Mouse (Mus musculus) thymus, adult 2 months (tissue): ENCODE data around the gene Fndc11. TPM values are rescaled to one million over a fixed set of nuclear protein-coding genes. Genes with fewer than 3 reads are reported as not detected.
A peak's percentile ranks its signal among the peaks of the same experiment; 100 is the strongest.

Experiments
- DNase-seq: peaks from one replicate; pipeline ENCODE4 v3.0.0; 2021
- H3K27ac ChIP-seq: fragments of 200-500 bp; 2 replicates; pipeline ENCODE4 v1.5.1; 2012; ENCODE audit warnings: low read length, control low read depth; ENCODE audit not compliant: control insufficient read depth, insufficient read depth
- H3K27me3 ChIP-seq: fragments of 200-500 bp; 2 replicates; pipeline ENCODE4 v1.6.1; 2012; ENCODE audit warnings: mild to moderate bottlenecking, low read length, moderate library complexity, mixed read lengths; ENCODE audit not compliant: control insufficient read depth, insufficient read depth
- H3K36me3 ChIP-seq: fragments of 200-500 bp; 2 replicates; pipeline ENCODE4 v1.6.1; 2012; ENCODE audit warnings: mild to moderate bottlenecking, low read length, moderate library complexity; ENCODE audit not compliant: control insufficient read depth, insufficient read depth
- H3K4me1 ChIP-seq: fragments of 200-500 bp; replicated peaks from 2 replicates; pipeline ENCODE4 v1.6.1; 2012; ENCODE audit warnings: low read length; ENCODE audit not compliant: control insufficient read depth, insufficient read depth
- H3K4me3 ChIP-seq: fragments of 200-500 bp; 2 replicates; pipeline ENCODE4 v1.5.1; 2012; ENCODE audit warnings: mild to moderate bottlenecking, low read length, control low read depth, moderate library complexity; ENCODE audit not compliant: control insufficient read depth, insufficient read depth
- CTCF ChIP-seq: fragments of 200-500 bp; IDR thresholded peaks from 2 replicates; pipeline ENCODE4 v1.5.1; 2012; ENCODE audit warnings: mild to moderate bottlenecking, control low read depth, low read length, moderate library complexity, borderline replicate concordance; ENCODE audit not compliant: control insufficient read depth, poor library complexity, insufficient read depth; ENCODE audit errors: extremely low read depth
- POLR2A ChIP-seq: fragments of 200-500 bp; IDR thresholded peaks from 2 replicates; pipeline ENCODE4 v1.6.1; 2012; ENCODE audit warnings: mild to moderate bottlenecking, low read length, control low read depth, moderate library complexity; ENCODE audit not compliant: control insufficient read depth, poor library complexity, insufficient read depth; ENCODE audit errors: extremely low read depth
- WGBS: fragments of 180-500 bp; shearing (Covaris S2); methylation state at CpG from one replicate; pipeline ENCODE4 v1.1.7; 2018; 5-methylcytosine and 5-hydroxymethylcytosine counted together
- polyA plus RNA-seq: library from polyadenylated mRNA; depleted of rRNA; stranded (reverse); fragments of >200 nt; gene quantifications from 2 replicates; pipeline ENCODE4 v1.2.3, GENCODE M21; 2012

Gene Fndc11
- polyA plus RNA-seq, 1 experiment, result 0.85 TPM

DNA sequence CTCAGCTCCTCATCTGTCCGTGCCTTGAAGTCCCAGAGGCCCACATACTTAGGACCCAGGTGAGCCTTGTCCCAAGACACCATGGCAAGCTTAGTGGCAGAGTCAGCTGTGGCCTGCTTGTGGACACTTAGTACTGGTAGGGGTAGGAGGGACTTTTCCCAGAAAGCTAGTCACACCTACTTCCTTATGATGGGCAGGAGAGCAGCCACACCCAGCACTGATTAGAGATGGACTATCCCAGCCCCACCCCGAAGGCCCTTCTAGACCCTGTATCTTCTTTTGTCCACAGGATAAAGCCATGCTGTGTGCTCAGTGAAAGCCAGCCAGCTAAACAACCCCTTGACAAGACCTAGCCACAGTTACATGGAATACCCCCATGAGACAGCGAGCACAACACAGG, 17.4 kb upstream of the Fndc11 start, which contains the start of gene Ptk6:
Ptk6 (minus strand) TSS at position 368 of the 400 bp plus-strand sequence.
- DNase-seq, result no peak
- WGBS, result 95% methylated on average over 3 of the region's 3 CpGs
- H3K4me1 ChIP-seq, result no peaks in the 10 kb centered on the region
- no peaks in the 10 kb centered on the region for H3K27me3 ChIP-seq
- TF ChIP-seq POLR2A (no peak), CTCF (no peak)
- H3K36me3 ChIP-seq, result no peaks in the 10 kb centered on the region
- H3K4me3 ChIP-seq, result no peak within 1 kb of the TSS
- H3K27ac ChIP-seq, result no peak within 1 kb of the TSS

DNA sequence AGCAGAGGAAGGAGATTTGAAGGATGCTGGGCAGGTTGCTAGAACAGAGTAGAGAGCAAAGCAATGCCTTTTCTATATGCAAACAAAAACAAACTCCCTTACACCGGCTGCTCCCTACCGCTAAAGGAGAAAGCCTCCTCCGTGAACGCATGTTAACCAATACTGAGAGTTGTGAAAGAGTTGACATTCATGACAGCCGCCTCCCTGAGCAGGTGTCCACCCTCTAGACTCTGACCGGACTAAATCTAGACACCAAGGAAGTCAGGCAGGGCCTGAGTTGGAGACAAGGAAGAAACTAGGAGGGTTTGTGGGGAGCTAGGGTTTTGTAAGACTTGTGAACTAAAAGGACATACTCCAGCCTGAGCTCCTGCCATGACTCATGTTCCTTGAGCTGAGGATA, 16.9 kb upstream of the Fndc11 start:
- no peaks in the 10 kb centered on the region for H3K27me3 ChIP-seq
- H3K4me1 ChIP-seq, result no peaks in the 10 kb centered on the region
- TF ChIP-seq CTCF, result no peak
- no peak for TF ChIP-seq POLR2A
- H3K4me3 ChIP-seq, result no peak overlapping the region
- 91% methylated on average over 6 of the region's 6 CpGs for WGBS
- DNase-seq, result no peak
- H3K36me3 ChIP-seq, result no peaks in the 10 kb centered on the region
- no peak overlapping the region for H3K27ac ChIP-seq

DNA sequence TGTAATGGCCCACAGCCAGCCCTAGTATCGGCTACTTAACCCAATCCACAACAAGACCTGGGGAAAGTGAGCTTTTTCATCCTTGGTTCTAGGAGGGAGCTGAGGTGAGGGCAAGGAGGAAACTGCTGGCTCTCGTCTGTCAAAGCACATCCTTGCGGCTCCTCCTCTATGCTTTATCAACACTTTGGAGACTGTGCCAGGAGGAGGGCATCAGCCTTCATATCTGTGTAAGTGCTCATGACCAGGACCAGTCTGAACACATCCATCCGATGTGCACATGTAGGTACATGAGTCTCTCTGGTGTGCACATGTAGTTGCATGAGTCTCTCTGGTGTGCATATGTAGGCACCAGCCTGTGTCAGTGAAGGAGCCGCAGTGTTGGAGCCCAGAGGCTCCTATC, 14.1 kb upstream of the Fndc11 start:
- TF ChIP-seq POLR2A, result no peak
- TF ChIP-seq CTCF, result no peak
- Histone ChIP-seq H3K27me3 (no peaks in the 10 kb centered on the region), H3K27ac (no peak overlapping the region), H3K36me3 (no peaks in the 10 kb centered on the region), H3K4me3 (no peak overlapping the region), H3K4me1 (no peaks in the 10 kb centered on the region)
- 93% methylated on average over 5 of the region's 5 CpGs for WGBS
- DNase-seq, result no peak

DNA sequence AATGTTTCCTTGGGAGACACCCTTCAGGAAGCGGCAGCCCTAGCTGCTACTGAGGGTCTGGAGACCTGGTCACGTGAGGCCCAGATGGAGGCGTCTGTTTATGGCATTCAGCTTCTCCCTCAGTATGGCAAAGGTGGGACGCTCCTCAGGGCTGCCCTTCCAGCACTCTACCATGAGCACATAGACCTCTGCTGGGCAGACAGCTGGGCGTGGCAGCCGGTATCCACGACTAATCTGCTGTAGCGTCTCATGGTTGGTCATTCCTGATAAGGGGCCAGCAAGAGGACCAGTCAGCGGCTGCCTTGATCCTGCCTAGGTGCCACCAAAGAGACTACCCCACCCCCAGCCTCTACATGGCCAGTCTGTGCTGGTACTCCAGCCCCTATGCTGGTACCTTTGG, 13.7 kb upstream of the Fndc11 start:
- no peaks in the 10 kb centered on the region for H3K27me3 ChIP-seq
- no peaks in the 10 kb centered on the region for H3K36me3 ChIP-seq
- H3K27ac ChIP-seq, result no peak overlapping the region
- no peak for TF ChIP-seq CTCF
- TF ChIP-seq POLR2A, result no peak
- no peak for DNase-seq
- no peaks in the 10 kb centered on the region for H3K4me1 ChIP-seq
- H3K4me3 ChIP-seq, result no peak overlapping the region
- WGBS, result 93% methylated on average over 9 of the region's 9 CpGs

DNA sequence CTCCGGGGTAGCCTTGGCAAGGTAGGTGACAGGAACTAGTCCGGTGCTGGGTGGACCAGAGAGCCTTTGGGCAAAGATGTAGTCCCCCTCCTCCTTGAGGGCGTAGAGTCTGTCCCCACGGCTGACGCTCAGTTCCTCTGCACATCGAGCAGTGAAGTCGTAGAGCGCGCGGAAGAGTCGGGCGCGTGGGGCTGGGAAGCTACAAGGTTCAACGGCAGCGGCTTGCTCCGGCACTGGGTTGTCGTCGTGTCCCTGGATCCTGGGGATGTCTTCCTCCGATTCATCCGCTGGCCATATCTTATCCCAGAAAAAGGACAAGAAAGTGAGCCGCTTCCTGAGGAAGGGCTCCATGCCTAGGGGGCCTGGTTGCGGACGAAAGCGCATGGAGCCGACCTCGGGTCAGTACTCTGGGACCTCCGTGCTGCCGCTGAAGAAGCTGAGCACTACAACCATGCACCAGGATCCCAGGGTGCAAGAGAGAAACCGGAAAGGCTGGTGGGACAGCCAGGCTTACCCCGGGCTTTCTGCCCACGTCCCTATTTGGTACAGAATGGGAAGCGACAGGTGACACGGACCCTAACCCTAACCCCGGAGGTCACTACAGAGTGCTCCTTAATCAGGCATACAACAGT, 7.3 kb upstream of the Fndc11 start:
- WGBS, result 4% methylated on average over 34 of the region's 34 CpGs
- Histone ChIP-seq H3K27me3 (no peaks in the 10 kb centered on the region; the same call in 1 of the 2 replicates), H3K27ac (no peak overlapping the region)

DNA sequence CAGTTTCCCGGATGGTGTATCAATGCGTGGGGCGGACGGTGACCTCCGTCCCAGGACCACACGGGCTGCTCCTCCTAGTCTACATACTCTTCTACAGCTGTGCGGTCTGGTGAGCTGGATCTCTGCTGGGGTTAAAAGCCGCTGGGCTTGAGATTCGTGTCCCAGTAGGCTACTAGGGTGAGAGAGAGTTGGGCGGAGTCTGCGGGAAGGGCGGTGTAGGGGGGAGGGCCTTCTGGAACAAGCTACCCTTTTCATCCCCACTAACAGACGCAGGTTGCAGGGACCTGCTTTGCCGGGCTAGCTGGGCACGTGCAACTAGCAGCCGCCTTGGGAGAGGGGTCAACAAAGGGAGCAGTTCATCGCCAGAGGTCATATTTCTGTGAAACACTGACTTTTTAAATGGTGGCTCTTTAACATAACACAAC, 6.8 kb upstream of the Fndc11 start, which contains the start of gene Srms:
Srms (minus strand) TSS at position 165 of the 425 bp plus-strand sequence.
- DNase-seq, result peak; percentile 39
- no peak for TF ChIP-seq CTCF
- TF ChIP-seq POLR2A, result no peak
- peak within 1 kb of the TSS; percentile 31 for H3K4me3 ChIP-seq
- no peak within 1 kb of the TSS for H3K27ac ChIP-seq
- no peaks in the 10 kb centered on the region; the same call in 1 of the 2 replicates for H3K27me3 ChIP-seq
- WGBS, result under 1% methylated on average over 17 of the region's 17 CpGs
- H3K4me1 ChIP-seq, result peaks cover 15% of the 10 kb centered on the region
- H3K36me3 ChIP-seq, result no peaks in the 10 kb centered on the region

More for the DNA sequence above, 7.3 kb upstream of the Fndc11 start:
- TF ChIP-seq POLR2A, result no peak
- TF ChIP-seq CTCF, result no peak
- H3K4me3 ChIP-seq, result peak overlapping the region; percentile 31
- peaks cover 15% of the 10 kb centered on the region for H3K4me1 ChIP-seq
- H3K36me3 ChIP-seq, result no peaks in the 10 kb centered on the region
- no peak for DNase-seq
